Mouse (Mus musculus) lung, embryonic 14.5 days (tissue): ENCODE data around the gene Vrk2. TPM values are rescaled to one million over a fixed set of nuclear protein-coding genes. Genes with fewer than 3 reads are reported as not detected.

Source experiments
- ATAC-seq: fragments of 200-750 bp; cut with Nextera tagmentation; 2 replicates; pipeline ENCODE4 v1.8.0; 2017; ENCODE audit warnings: mild to moderate bottlenecking, moderate TSS enrichment, moderate library complexity; ENCODE audit not compliant: insufficient read depth
- DNase-seq: peaks from one replicate; pipeline ENCODE4 v3.0.0-alpha.2; 2015
- H3K27ac ChIP-seq: fragments of 300-500 bp; sonication (generic); 2 replicates; pipeline ENCODE4 v1.5.1; 2014; ENCODE audit warnings: low read depth, mild to moderate bottlenecking, moderate library complexity
- H3K27me3 ChIP-seq: fragments of 300-500 bp; sonication (generic); 2 replicates; pipeline ENCODE4 v1.6.1; 2014; ENCODE audit warnings: low read length, control low read depth; ENCODE audit not compliant: insufficient read depth
- H3K36me3 ChIP-seq: fragments of 300-500 bp; sonication (generic); 2 replicates; pipeline ENCODE4 v1.6.1; 2014; ENCODE audit warnings: control low read depth; ENCODE audit not compliant: insufficient read depth
- H3K4me1 ChIP-seq: fragments of 300-500 bp; sonication (generic); 2 replicates; pipeline ENCODE4 v1.6.1; 2014; ENCODE audit warnings: antibody characterized with exemption, control low read depth; ENCODE audit not compliant: insufficient read depth
- H3K4me2 ChIP-seq: fragments of 300-500 bp; sonication (generic); 2 replicates; pipeline ENCODE4 v1.6.1; 2014; ENCODE audit warnings: mild to moderate bottlenecking
- H3K4me3 ChIP-seq: fragments of 300-500 bp; sonication (generic); 2 replicates; pipeline ENCODE4 v1.5.1; 2014; ENCODE audit warnings: low read depth, low read length
- H3K9ac ChIP-seq: fragments of 300-500 bp; sonication (generic); 2 replicates; pipeline ENCODE4 v1.6.1; 2014
- H3K9me3 ChIP-seq: fragments of 300-500 bp; sonication (generic); 2 replicates; pipeline ENCODE4 v1.6.1; 2016; ENCODE audit warnings: low read depth, low read length, control low read depth
- CTCF ChIP-seq: IDR thresholded peaks from 2 replicates; pipeline ENCODE4 v1.5.1; 2016; ENCODE audit warnings: antibody characterized with exemption, low read depth
- WGBS: fragments of 180-500 bp; shearing (Covaris S2); extraction: QIAGEN DNeasy Blood & Tissue Kit; methylation state at CpG from one replicate; pipeline ENCODE4 v1.1.7; 2014; 5-methylcytosine and 5-hydroxymethylcytosine counted together
- polyA plus RNA-seq: library from polyadenylated mRNA; unstranded; fragments of >200 nt; fragmentation: Nextera tagmentation; extraction: Ambion mirVana; gene quantifications from 2 replicates; pipeline ENCODE4 v1.2.1, GENCODE M21; 2014

Vrk2 gene
- polyA plus RNA-seq, 1 experiment from 2014 or later = 26.4 TPM

DNA sequence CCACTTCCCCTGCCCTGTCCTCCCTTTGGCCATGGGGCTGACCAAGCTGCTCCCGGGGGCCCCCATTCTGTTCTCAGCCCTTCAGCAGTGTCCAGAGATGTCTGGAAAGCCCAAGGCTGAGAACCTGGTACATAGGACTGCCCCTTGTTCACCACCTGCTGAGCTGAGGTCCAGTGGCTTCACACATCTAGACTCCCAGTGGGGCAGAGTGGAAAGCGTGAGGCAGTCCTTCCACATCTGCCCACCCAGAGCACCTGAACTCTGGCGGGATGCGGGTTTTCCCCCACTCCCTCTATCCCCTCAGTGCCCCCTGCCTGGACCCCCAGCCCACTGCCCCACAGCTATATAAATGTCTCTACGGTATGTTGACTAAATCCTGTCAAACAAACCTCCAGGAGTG lies 56.0 kb downstream of the Vrk2 start:
- Histone ChIP-seq H3K36me3 (no peaks in the 10 kb centered on the region), H3K27ac (no peak overlapping the region), H3K9ac (no peak overlapping the region), H3K4me1 (no peaks in the 10 kb centered on the region), H3K4me2 (no peak overlapping the region), H3K4me3 (no peak overlapping the region), H3K9me3 (no peaks in the 10 kb centered on the region), H3K27me3 (no peaks in the 10 kb centered on the region)
- 80% methylated on average over 5 of the region's 5 CpGs for WGBS
- no peak for TF ChIP-seq CTCF
- DNase-seq = no peak
- ATAC-seq = no peak

DNA sequence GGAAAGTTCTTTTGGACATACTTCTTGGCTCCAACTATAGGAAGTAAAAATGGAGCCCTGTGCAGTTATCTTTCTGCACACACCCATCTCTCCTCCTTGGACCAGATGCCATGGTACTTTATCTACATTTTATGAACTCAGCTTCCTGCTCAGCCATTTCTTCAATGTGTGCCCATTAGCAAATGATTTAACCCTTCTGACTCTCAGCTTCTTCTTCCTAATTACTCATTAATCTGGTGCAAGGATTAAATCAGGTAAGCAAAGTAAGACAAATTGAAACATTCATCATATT lies 60.0 kb downstream of the Vrk2 start:
- H3K36me3 ChIP-seq = no peaks in the 10 kb centered on the region
- H3K4me3 ChIP-seq = no peak overlapping the region
- DNase-seq = no peak
- H3K4me1 ChIP-seq = no peaks in the 10 kb centered on the region
- TF ChIP-seq CTCF = no peak
- H3K27me3 ChIP-seq = no peaks in the 10 kb centered on the region
- no peak overlapping the region for H3K9ac ChIP-seq
- H3K4me2 ChIP-seq = no peak overlapping the region
- no peaks in the 10 kb centered on the region for H3K9me3 ChIP-seq
- ATAC-seq = no peak
- H3K27ac ChIP-seq = no peak overlapping the region

GRCm38 (mm10) chr11:26532994-26533827 lies 60.6 kb downstream of the Vrk2 start:
- no peaks in the 10 kb centered on the region for H3K27me3 ChIP-seq
- ATAC-seq = no peak
- no peak overlapping the region for H3K4me2 ChIP-seq
- H3K4me3 ChIP-seq = no peak overlapping the region
- no peak overlapping the region for H3K27ac ChIP-seq
- no peak overlapping the region for H3K9ac ChIP-seq
- DNase-seq = no peak
- H3K36me3 ChIP-seq = no peaks in the 10 kb centered on the region
- no peaks in the 10 kb centered on the region for H3K4me1 ChIP-seq
- no peak for TF ChIP-seq CTCF
- H3K9me3 ChIP-seq = no peaks in the 10 kb centered on the region
- 83% methylated on average over 5 of the region's 5 CpGs for WGBS

DNA sequence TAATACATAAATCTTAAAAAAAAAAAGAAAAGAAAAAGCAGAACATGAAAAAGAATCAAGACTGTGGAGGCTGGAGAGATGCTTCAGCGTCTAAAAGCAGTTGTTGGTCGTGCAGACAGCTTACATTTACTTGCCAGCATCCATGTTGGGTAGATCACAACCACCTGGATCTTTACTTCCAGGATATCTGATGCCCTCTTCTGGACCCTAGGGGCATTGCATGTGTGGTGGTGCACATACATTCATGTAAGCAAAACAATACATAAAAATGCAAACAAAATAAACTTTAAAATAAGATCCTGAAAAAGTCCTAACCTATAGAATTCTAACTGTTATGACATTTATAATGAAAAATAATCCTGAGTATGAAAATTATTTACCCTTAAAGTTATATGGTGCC lies 66.9 kb downstream of the Vrk2 start:
- ATAC-seq (no peak), DNase-seq (no peak)
- no peaks in the 10 kb centered on the region for H3K4me1 ChIP-seq
- H3K27me3 ChIP-seq = no peaks in the 10 kb centered on the region
- no peak overlapping the region for H3K4me3 ChIP-seq
- H3K9ac ChIP-seq = no peak overlapping the region
- H3K4me2 ChIP-seq = no peak overlapping the region
- H3K36me3 ChIP-seq = no peaks in the 10 kb centered on the region
- 0 out of 2 replicates have a peak, but pooled peaks have one; percentile 7 for TF ChIP-seq CTCF
- WGBS = 89% methylated on average over 2 of the region's 2 CpGs
- H3K27ac ChIP-seq = no peak overlapping the region
- H3K9me3 ChIP-seq = no peaks in the 10 kb centered on the region

- ATAC-seq = no peak
- H3K4me1 ChIP-seq = no peaks in the 10 kb centered on the region
- H3K27me3 ChIP-seq = no peaks in the 10 kb centered on the region
- DNase-seq = peak; percentile 2
- no peaks in the 10 kb centered on the region for H3K36me3 ChIP-seq
- no peaks in the 10 kb centered on the region for H3K9me3 ChIP-seq
- WGBS = 65% methylated on average over 3 of the region's 3 CpGs
- no peak overlapping the region for H3K27ac ChIP-seq
- no peak overlapping the region for H3K4me2 ChIP-seq
- no peak for TF ChIP-seq CTCF
- H3K9ac ChIP-seq = no peak overlapping the region
- no peak overlapping the region for H3K4me3 ChIP-seq
These were observed 74.8 kb downstream of the Vrk2 start for GRCm38 (mm10) chr11:26518991-26519390.

DNA sequence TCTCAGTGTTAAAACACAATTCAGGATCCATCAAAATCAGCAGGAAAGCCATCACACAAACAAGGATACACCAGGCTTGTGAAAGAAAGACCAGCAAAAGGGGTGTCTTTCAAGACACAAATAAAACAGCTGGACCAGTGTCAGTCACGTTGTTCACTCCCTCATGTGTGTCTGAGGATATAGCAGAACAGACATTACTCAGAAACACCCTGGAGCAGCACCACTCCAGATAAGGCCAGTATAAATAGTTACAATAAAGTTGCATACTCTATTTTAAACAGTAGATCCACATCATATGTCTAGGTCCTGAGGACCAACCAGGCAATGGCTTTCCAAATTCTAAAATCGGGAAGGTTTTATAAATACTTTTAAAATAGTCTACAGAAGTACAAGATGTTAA lies 77.7 kb downstream of the Vrk2 start:
- no peak for TF ChIP-seq CTCF

DNA sequence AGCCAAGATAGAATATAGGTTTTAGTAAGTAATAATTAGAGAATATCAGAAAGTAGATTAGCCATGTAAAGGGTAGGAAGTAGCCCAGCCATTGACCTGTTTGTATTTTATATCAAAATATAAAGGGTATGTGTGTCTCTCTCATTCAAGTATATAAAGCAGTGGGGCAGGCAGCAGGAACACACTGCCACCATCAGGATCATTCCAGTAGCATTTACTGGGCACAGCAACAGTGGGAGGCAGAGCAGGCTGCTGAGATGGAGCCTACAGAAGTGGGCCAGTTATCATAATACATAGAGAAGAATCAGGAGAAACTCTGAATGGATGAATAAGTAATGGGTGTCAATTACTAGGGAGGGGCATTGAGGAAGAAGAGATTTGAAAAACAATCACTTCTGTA lies 80.1 kb downstream of the Vrk2 start:
- Histone ChIP-seq H3K4me3 (no peak overlapping the region), H3K36me3 (no peaks in the 10 kb centered on the region), H3K27me3 (no peaks in the 10 kb centered on the region), H3K9ac (no peak overlapping the region), H3K9me3 (no peaks in the 10 kb centered on the region), H3K4me2 (no peak overlapping the region), H3K27ac (no peak overlapping the region), H3K4me1 (no peaks in the 10 kb centered on the region)
- peak; percentile 19; the same call in 1 of the 2 replicates for TF ChIP-seq CTCF
- ATAC-seq (no peak), DNase-seq (peak; percentile 6)

More for the DNA sequence above, 77.7 kb downstream of the Vrk2 start:
- Histone ChIP-seq H3K27ac (no peak overlapping the region), H3K27me3 (no peaks in the 10 kb centered on the region), H3K36me3 (no peaks in the 10 kb centered on the region), H3K4me3 (no peak overlapping the region), H3K4me2 (no peak overlapping the region), H3K4me1 (no peaks in the 10 kb centered on the region), H3K9me3 (no peaks in the 10 kb centered on the region), H3K9ac (no peak overlapping the region)
- DNase-seq (peak; percentile 65), ATAC-seq (peak; percentile 96)
- WGBS = 26% methylated on average over 2 of the region's 2 CpGs
